Mouse (Mus musculus) hindbrain, embryonic 15.5 days (tissue): ENCODE results near the gene Dst. TPM values are rescaled to one million over a fixed set of nuclear protein-coding genes. Genes with fewer than 3 reads are reported as not detected.

Experiments
- ATAC-seq: fragments of 200-750 bp; cut with Nextera tagmentation; 2 replicates; pipeline ENCODE4 v1.8.0; 2017; ENCODE audit warnings: low read depth, moderate number of reproducible peaks, moderate TSS enrichment; ENCODE audit not compliant: low FRiP score
- H3K27ac ChIP-seq: fragments of 300-500 bp; sonication (generic); replicated peaks from 2 replicates; pipeline ENCODE4 v1.5.1; 2015; ENCODE audit warnings: mild to moderate bottlenecking, inconsistent platforms
- H3K27me3 ChIP-seq: fragments of 300-500 bp; sonication (generic); 2 replicates; pipeline ENCODE4 v1.6.1; 2015; ENCODE audit warnings: control low read depth, inconsistent platforms
- H3K36me3 ChIP-seq: fragments of 300-500 bp; sonication (generic); 2 replicates; pipeline ENCODE4 v1.6.1; 2015; ENCODE audit warnings: control low read depth, inconsistent platforms
- H3K4me1 ChIP-seq: fragments of 300-500 bp; sonication (generic); replicated peaks from 2 replicates; pipeline ENCODE4 v1.6.1; 2015; ENCODE audit warnings: control low read depth, inconsistent platforms
- H3K4me2 ChIP-seq: fragments of 300-500 bp; sonication (generic); 2 replicates; pipeline ENCODE4 v1.6.1; 2015; ENCODE audit warnings: moderate library complexity, mild to moderate bottlenecking, inconsistent platforms
- H3K4me3 ChIP-seq: fragments of 300-500 bp; sonication (generic); 2 replicates; pipeline ENCODE4 v1.5.1; 2015; ENCODE audit warnings: mild to moderate bottlenecking, inconsistent platforms
- H3K9ac ChIP-seq: fragments of 300-500 bp; sonication (generic); 2 replicates; pipeline ENCODE4 v1.6.1; 2015; ENCODE audit warnings: inconsistent platforms
- H3K9me3 ChIP-seq: fragments of 300-500 bp; sonication (generic); 2 replicates; pipeline ENCODE4 v1.6.1; 2016; ENCODE audit warnings: control low read depth, inconsistent platforms
- WGBS: fragments of 180-500 bp; shearing (Covaris S2); methylation state at CpG from one replicate; pipeline ENCODE4 v1.1.7; 2015; 5-methylcytosine and 5-hydroxymethylcytosine counted together
- polyA plus RNA-seq: library from polyadenylated mRNA; unstranded; fragments of >200 nt; fragmentation: Nextera tagmentation; extraction: Ambion mirVana; gene quantifications from 2 replicates; pipeline ENCODE4 v1.2.1, GENCODE M21; 2015

Gene Dst
- polyA plus RNA-seq, 1 experiment from 2014 or later: 39.4 TPM

DNA sequence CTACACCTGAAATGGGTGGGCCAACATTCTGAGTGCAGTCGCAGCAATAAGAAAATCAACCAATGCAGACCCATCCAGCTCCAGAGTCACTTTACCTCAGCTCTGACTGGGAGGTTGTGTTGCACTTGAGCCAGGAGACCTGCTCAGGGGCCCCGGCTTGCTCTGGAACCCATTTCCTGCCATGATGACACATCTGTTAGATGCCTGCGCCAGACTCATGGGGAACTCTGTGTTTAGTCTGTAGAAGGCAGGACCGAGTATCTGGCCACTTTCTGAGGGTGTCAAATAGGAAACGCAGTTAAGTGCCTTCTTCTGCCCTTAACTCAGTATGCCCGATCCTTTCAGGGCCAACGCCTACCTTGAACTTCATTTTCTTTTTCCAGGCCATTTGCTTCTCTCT lies 162.4 kb downstream of the Dst start:
- Histone ChIP-seq H3K4me1 (peaks cover 14% of the 10 kb centered on the region), H3K4me2 (no peak overlapping the region), H3K27ac (no peak overlapping the region), H3K27me3 (no peaks in the 10 kb centered on the region), H3K9ac (no peak overlapping the region), H3K36me3 (no peaks in the 10 kb centered on the region), H3K4me3 (no peak overlapping the region), H3K9me3 (no peaks in the 10 kb centered on the region)
- WGBS: 84% methylated on average over 7 of the region's 7 CpGs
- no peak for ATAC-seq

DNA sequence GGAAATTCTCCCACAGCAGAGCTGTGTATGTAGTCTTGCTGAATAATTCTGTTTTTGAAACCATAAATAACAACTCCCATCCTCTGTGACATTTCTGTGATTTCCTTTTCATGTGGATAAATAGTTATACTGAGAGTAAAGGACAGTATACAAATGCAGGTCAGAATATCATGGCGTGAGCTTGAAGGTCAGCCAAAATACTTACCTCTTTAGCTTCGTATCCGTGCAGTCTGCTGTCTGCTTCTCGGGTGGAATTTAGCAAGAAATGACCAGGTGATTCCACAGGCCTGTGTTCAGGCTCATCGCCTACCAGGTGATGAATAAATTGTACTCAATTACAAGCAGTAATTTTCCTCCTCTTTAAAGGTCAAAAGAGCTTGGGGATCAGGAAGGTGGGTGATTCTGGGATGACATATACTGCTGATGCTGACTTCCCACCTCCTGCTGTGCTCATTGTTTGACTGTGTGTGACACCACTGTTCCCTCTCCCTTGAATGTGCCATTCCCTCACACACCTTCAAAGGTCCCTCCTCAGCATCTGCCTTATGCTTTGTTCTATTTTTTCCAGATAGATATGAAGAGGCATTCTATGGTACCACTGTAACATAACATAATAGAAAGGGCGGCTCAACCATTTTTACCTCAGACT lies 163.1 kb downstream of the Dst start:
- ATAC-seq: no peak
- Histone ChIP-seq H3K27ac (no peak overlapping the region), H3K9ac (no peak overlapping the region), H3K9me3 (no peaks in the 10 kb centered on the region), H3K27me3 (no peaks in the 10 kb centered on the region), H3K4me2 (no peak overlapping the region), H3K36me3 (no peaks in the 10 kb centered on the region), H3K4me1 (peaks cover 14% of the 10 kb centered on the region), H3K4me3 (no peak overlapping the region)
- 81% methylated on average over 6 of the region's 6 CpGs for WGBS

DNA sequence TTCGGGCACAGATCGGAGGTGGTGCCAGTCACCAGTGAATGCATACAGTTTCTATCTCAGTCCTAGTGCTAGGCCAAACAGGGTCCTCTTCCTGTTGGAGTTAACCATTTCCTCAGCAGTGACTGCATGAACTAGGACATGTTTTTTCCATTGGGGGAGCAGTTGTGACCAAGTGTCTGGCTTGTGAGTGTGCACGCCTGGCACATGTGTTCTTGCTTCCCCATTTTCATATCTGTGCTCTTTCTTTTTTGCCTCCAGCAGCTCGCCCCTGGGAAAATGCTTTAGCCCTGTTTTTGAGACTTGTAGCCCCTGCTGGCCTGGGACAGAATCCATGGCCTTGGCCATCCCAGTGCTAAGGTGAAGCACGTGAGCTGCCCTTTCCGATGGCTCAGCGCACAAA lies 164.2 kb downstream of the Dst start:
- Histone ChIP-seq H3K9me3 (no peaks in the 10 kb centered on the region), H3K36me3 (no peaks in the 10 kb centered on the region), H3K4me1 (peaks cover 19% of the 10 kb centered on the region), H3K4me3 (no peak overlapping the region), H3K9ac (no peak overlapping the region), H3K27me3 (no peaks in the 10 kb centered on the region), H3K4me2 (no peak overlapping the region), H3K27ac (no peak overlapping the region)
- WGBS: 87% methylated on average over 7 of the region's 7 CpGs
- no peak for ATAC-seq

DNA sequence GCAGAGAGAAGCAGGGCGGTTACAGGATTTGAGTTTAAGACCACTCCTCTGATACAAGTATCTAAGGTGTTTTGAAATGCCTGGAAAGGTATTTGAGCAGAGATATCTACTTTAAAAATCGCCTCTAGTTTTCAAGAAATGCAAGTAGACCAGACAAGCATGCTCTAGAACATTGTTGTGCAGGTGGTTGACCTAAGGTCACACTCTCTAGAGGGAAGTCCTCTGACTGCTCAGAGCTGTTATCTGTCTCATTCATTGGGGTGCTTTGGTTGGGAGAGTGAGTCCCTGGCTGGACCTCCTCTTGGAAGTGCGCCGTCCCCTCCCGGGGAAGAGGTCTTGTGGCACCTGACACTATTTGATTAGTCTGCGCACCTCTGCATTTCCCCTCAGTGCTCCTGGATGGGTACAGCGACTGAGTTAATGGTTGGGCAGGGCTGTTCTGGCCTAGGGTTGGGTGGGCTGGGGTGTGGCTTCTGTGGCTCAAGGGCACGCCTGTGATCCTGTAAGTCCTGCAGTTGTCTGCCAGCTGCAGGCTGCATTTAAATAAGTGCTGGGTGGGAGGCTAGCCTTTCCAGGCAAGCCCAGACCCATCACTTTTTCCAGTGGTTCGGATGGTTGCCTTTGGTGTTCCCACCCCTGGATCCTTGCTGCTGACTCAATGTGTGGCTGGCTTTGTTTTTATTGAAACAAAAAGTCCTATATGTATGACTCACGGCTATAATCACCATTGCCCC lies 165.6 kb downstream of the Dst start:
- H3K4me2 ChIP-seq: no peak overlapping the region
- H3K36me3 ChIP-seq: no peaks in the 10 kb centered on the region
- H3K4me3 ChIP-seq: no peak overlapping the region
- no peak for ATAC-seq
- no peak overlapping the region for H3K27ac ChIP-seq
- no peak overlapping the region for H3K9ac ChIP-seq
- H3K9me3 ChIP-seq: no peaks in the 10 kb centered on the region
- WGBS: 46% methylated on average over 10 of the region's 10 CpGs
- H3K27me3 ChIP-seq: no peaks in the 10 kb centered on the region
- H3K4me1 ChIP-seq: peaks cover 22% of the 10 kb centered on the region

DNA sequence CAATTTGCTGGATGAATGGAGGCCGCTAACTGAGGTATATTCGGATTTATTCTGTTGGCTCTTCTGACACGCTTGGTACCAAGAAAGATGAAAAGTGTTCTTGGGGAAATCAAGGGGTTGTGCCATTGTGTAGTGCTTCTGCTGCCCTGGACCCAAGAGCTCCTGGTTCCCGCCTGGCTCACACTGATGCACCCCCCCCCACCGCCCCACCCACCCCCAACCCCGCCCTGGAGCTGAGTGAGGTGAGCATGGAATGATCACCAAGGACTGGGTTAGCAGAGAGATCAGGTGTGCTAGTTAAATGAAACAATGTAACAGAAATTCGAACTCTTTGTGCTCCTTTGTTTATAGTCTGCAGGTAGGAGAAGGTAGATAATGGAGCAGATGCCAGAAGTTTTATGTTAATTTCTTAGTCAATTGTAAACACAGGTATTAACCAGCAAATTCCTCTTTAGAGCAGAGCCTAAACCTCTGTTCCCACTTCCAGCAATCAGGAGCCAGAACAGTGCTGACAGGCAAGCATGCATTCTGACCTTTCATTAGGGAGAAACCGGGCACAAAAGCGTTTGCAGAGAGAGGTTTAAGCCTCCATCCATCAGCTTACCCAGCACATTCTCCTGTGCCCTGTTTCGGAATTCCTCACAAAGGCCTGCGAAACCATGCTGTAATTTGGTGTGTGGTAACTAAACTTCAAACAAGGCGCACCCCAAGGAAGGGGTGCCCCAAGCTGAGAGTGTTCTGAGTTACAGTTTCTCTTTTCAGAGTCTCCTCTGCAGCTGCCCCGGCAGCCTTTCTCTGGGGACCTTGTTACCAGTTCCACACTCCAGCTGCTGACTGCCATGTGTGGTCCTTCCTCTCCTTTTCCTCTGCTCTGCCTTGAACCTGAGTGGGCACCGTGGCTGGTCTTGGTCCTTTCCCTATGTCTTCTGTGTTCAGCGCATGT lies 166.5 kb downstream of the Dst start:
- Histone ChIP-seq H3K9ac (no peak overlapping the region), H3K27ac (no peak overlapping the region), H3K9me3 (no peaks in the 10 kb centered on the region)

DNA sequence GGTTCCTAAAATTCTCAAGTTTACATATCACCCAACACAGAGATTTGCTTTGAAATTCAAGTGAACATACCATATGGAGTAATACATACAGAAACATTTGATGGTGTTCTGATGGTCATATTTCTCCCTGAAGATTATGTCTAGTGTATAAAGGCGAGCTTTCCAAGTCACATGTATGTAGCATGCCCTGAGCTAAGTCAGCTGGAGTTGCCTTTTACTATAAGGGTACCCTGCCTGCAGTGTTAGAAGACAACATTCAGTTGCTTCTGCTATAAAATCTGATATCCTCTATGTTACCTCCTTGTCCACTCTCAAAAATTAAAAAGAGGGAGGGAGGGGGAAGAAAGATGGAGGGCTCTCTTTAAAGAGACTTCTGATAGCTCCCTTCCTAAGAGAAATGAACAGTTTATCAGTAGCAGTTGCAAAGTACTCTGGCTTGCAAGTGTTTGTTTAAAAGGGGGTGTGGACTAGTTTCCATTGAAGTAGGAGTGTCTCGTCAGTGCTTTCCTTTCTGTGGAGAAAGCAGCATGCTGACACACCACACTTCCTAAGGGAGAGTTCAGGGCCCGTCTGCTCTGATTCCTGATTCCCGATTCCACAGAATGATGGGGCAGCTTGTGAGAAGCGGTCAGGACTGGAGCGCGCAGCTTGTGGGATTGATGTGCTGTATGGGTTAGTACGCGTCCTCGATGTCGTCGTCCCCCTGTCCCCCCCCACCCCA lies 168.8 kb downstream of the Dst start:
- Histone ChIP-seq H3K36me3 (no peaks in the 10 kb centered on the region), H3K4me3 (no peak overlapping the region), H3K9me3 (no peaks in the 10 kb centered on the region), H3K4me2 (peak overlapping the region; percentile 11; the same call in 1 of the 2 replicates), H3K27me3 (no peaks in the 10 kb centered on the region), H3K9ac (no peak overlapping the region), H3K4me1 (peaks cover 19% of the 10 kb centered on the region), H3K27ac (no peak overlapping the region)
- peak; percentile 74; the same call in 1 of the 2 replicates for ATAC-seq
- 14% methylated on average over 12 of the region's 12 CpGs for WGBS

More for the DNA sequence above, 166.5 kb downstream of the Dst start:
- ATAC-seq: no peak
- Histone ChIP-seq H3K4me2 (no peak overlapping the region), H3K27me3 (no peaks in the 10 kb centered on the region), H3K36me3 (no peaks in the 10 kb centered on the region), H3K4me3 (no peak overlapping the region), H3K4me1 (peaks cover 22% of the 10 kb centered on the region)
- 23% methylated on average over 15 of the region's 15 CpGs for WGBS

DNA sequence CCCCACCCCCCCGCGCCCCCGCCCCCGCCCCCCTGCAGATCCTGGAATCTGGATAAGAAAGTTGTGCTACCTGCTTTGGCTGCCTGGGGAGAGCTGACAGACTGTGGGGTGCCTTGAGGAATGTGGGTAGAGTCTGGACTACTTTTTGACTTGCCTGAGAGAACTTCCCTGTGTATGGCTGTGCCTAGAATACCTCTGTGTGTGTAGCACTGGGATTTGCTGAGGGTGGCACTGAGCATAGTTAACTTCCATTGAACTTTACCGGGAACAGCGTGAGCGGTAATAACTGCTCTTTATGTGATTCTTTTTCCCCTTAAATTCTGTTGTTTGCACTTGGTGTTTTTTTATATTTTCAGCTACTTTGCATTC lies 169.4 kb downstream of the Dst start:
- Histone ChIP-seq H3K36me3 (no peaks in the 10 kb centered on the region), H3K4me2 (peak overlapping the region; percentile 11; the same call in 1 of the 2 replicates)
- WGBS: 25% methylated on average over 7 of the region's 7 CpGs

DNA sequence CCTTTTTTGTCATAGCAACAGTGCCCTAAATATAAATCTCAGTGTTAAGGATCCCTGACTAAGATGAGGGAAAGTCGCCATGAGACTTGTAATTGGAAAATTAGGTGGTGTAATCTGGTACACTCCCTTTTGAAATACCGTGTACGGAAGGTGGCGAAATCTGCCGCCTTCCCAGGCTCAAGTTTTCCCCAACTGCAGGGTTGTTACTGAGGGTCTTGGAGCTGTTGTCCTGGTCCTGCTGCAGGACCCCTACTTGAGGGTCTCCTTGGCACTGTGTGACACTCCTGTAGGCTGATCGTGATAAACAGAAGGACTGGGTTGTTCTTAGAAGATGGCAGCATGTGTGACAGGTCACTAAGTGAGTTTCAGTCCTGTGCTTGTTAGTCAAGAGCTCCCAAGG lies 169.9 kb downstream of the Dst start:
- H3K4me3 ChIP-seq: no peak overlapping the region
- WGBS: 86% methylated on average over 6 of the region's 6 CpGs
- ATAC-seq: no peak
- H3K9me3 ChIP-seq: no peaks in the 10 kb centered on the region
- no peak overlapping the region for H3K4me2 ChIP-seq
- no peaks in the 10 kb centered on the region for H3K36me3 ChIP-seq
- H3K27ac ChIP-seq: no peak overlapping the region
- H3K4me1 ChIP-seq: peaks cover 19% of the 10 kb centered on the region
- H3K27me3 ChIP-seq: no peaks in the 10 kb centered on the region
- no peak overlapping the region for H3K9ac ChIP-seq

More for the DNA sequence above, 169.4 kb downstream of the Dst start:
- Histone ChIP-seq H3K4me1 (peaks cover 19% of the 10 kb centered on the region), H3K27me3 (no peaks in the 10 kb centered on the region), H3K4me3 (no peak overlapping the region), H3K9ac (no peak overlapping the region), H3K27ac (no peak overlapping the region), H3K9me3 (no peaks in the 10 kb centered on the region)
- peak; percentile 46; the same call in 1 of the 2 replicates for ATAC-seq

DNA sequence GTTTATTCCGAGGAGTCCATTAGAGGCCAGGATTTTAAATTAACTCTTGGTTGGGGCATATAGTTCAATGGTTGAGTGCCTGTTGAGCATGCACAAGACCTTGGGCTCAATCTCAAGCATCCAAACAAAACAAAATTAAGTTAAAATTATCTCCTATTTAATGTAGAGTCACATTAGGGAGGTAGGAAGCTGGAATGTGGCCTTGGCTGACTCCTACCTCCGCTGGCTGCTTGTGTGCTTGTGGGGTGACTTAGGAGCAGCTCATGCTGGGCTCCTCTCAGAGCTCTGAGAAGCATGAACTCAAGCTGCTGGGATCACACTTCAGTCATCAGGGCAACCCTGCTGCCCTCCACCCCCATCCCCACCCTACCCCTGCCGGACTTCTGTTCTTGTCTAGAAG lies 181.0 kb downstream of the Dst start:
- no peak overlapping the region for H3K27ac ChIP-seq
- no peak overlapping the region for H3K9ac ChIP-seq
- no peak for ATAC-seq
- H3K4me1 ChIP-seq: no peaks in the 10 kb centered on the region
- H3K4me2 ChIP-seq: no peak overlapping the region
- peaks cover 10% of the 10 kb centered on the region for H3K36me3 ChIP-seq
- WGBS: 92% methylated on average over 3 of the region's 3 CpGs
- H3K9me3 ChIP-seq: no peaks in the 10 kb centered on the region
- no peak overlapping the region for H3K4me3 ChIP-seq
- no peaks in the 10 kb centered on the region for H3K27me3 ChIP-seq

DNA sequence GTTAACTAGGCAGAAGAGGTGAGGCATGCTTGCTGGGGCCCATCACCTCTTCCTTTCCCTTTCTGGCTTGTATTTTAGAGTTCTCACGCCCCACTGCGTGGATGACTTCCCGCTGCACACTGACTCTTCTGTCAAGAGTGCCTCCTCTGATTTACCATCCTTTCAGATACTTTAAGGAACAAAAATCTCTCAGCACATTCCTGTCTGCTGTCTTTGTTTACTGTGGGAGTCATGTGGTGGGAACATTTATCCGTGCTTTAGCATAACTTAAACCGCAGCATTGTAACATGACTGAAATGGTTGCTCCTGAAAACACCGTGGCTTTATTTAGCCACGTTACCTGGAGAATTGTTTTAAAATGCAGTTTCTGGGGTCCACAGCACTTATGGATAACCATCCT lies 182.7 kb downstream of the Dst start:
- H3K4me1 ChIP-seq: no peaks in the 10 kb centered on the region
- H3K27ac ChIP-seq: no peak overlapping the region
- no peak for ATAC-seq
- no peak overlapping the region for H3K9ac ChIP-seq
- peaks cover 10% of the 10 kb centered on the region for H3K36me3 ChIP-seq
- H3K9me3 ChIP-seq: no peaks in the 10 kb centered on the region
- no peak overlapping the region for H3K4me3 ChIP-seq
- no peak overlapping the region for H3K4me2 ChIP-seq
- 71% methylated on average over 7 of the region's 7 CpGs for WGBS
- H3K27me3 ChIP-seq: no peaks in the 10 kb centered on the region

DNA sequence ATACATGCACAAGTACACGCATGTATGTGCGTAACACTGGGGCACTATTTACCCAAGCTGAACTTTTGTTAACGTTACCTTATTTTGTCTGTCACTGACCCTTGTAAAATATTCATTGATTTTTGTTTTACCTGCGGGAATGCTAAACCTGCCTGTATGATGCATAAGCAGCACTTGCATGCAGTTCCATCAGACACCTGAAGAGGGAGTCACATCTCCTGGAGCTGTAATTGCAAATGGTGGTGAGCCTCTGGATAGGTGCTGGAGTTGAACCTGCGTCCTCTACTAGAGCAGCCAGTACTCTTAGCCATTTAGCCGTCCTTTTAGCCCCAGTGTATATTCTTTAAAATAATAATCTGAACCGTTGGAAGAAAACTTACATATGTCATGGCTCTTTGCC lies 185.6 kb downstream of the Dst start:
- H3K9ac ChIP-seq: no peak overlapping the region
- H3K9me3 ChIP-seq: no peaks in the 10 kb centered on the region
- no peak for ATAC-seq
- H3K27ac ChIP-seq: no peak overlapping the region
- 94% methylated on average over 7 of the region's 7 CpGs for WGBS
- H3K27me3 ChIP-seq: no peaks in the 10 kb centered on the region
- no peaks in the 10 kb centered on the region for H3K36me3 ChIP-seq
- no peak overlapping the region for H3K4me2 ChIP-seq
- H3K4me1 ChIP-seq: peaks cover 21% of the 10 kb centered on the region
- no peak overlapping the region for H3K4me3 ChIP-seq
